8 mouse cellular contexts compared by ENCODE assay signal in genomic region chr4:118269999-118270398, GRCm38 (mm10). TPM values are rescaled to one million over a fixed set of nuclear protein-coding genes. Genes with fewer than 3 reads are reported as not detected.
DNase-seq lines count a peak whose midpoint lies in the region; ATAC-seq and TF ChIP-seq lines count a peak whose summit lies in the region.

No protein-coding gene starts in this region.

- H3K9me3 ChIP-seq in forebrain, postnatal 0 days (ENCODE audit: low read length): no peaks in the 10 kb centered on the region
- no peaks in the 10 kb centered on the region for H3K9me3 ChIP-seq in forebrain, embryonic 14.5 days (replicated peaks; ENCODE audit: control insufficient read depth, low read length)
- H3K9me3 ChIP-seq in kidney, embryonic 15.5 days (replicated peaks): no peaks in the 10 kb centered on the region

- 28% methylated on average over 6 of the region's 6 CpGs for WGBS in forebrain, postnatal 0 days
- 44% methylated on average over 6 of the region's 6 CpGs for WGBS in forebrain, embryonic 14.5 days
- WGBS in kidney, embryonic 15.5 days: 33% methylated on average over 6 of the region's 6 CpGs

- no peak overlapping the region for H3K9ac ChIP-seq in forebrain, postnatal 0 days
- H3K9ac ChIP-seq in forebrain, embryonic 14.5 days (ENCODE audit: low read length): no peak overlapping the region
- no peak overlapping the region for H3K9ac ChIP-seq in kidney, embryonic 15.5 days

- H3K4me2 ChIP-seq in forebrain, postnatal 0 days (ENCODE audit: low read depth): no peak overlapping the region
- H3K4me2 ChIP-seq in forebrain, embryonic 14.5 days (ENCODE audit: low read length): no peak overlapping the region
- H3K4me2 ChIP-seq in kidney, embryonic 15.5 days: no peak overlapping the region

- ATAC-seq in forebrain, postnatal 0 days: peak; percentile 44
- no peak for ATAC-seq in forebrain, embryonic 14.5 days
- peak; percentile 13 for ATAC-seq in kidney, embryonic 15.5 days (replicated peaks; ENCODE audit: low FRiP score)

- peaks cover 32% of the 10 kb centered on the region for H3K36me3 ChIP-seq in forebrain, postnatal 0 days (ENCODE audit: insufficient read depth)
- peaks cover 47% of the 10 kb centered on the region for H3K36me3 ChIP-seq in forebrain, embryonic 14.5 days (ENCODE audit: control insufficient read depth, insufficient read depth, low read length)
- peaks cover 59% of the 10 kb centered on the region for H3K36me3 ChIP-seq in kidney, embryonic 15.5 days

- DNase-seq in forebrain, postnatal 0 days: no peak
- no peak for DNase-seq in forebrain, embryonic 14.5 days (ENCODE audit: low spot score)
- DNase-seq in urinary bladder, postnatal 4 days (ENCODE audit: low spot score in 2 of 2): peak; percentile 72 to 74
- no peak for DNase-seq in urinary bladder, postnatal 10 days (ENCODE audit: low spot score)
- peak; percentile 49 for DNase-seq in ovary, postnatal 36 days (ENCODE audit: low spot score)
- DNase-seq in left cerebral cortex, adult 8-10 months (ENCODE audit: low spot score in 2 of 2): no peak
- DNase-seq in cerebellum, adult 18-20 months: no peak

- no peaks in the 10 kb centered on the region for H3K27me3 ChIP-seq in forebrain, postnatal 0 days (ENCODE audit: insufficient read depth, low read length)
- H3K27me3 ChIP-seq in forebrain, embryonic 14.5 days (replicated peaks; ENCODE audit: control insufficient read depth, insufficient read depth, low read length): no peaks in the 10 kb centered on the region
- H3K27me3 ChIP-seq in kidney, embryonic 15.5 days: no peaks in the 10 kb centered on the region

- H3K4me3 ChIP-seq in forebrain, postnatal 0 days (ENCODE audit: low read depth, low read length): no peak overlapping the region
- H3K4me3 ChIP-seq in forebrain, embryonic 14.5 days (ENCODE audit: low read depth, low read length): no peak overlapping the region
- H3K4me3 ChIP-seq in kidney, embryonic 15.5 days (replicated peaks): no peak overlapping the region

- H3K4me1 ChIP-seq in forebrain, postnatal 0 days (ENCODE audit: insufficient read depth): 0 out of 2 replicates have a peak, but pooled peaks cover 8% of the 10 kb centered on the region
- peaks cover 32% of the 10 kb centered on the region for H3K4me1 ChIP-seq in forebrain, embryonic 14.5 days (ENCODE audit: control insufficient read depth, insufficient read depth, low read length)
- H3K4me1 ChIP-seq in kidney, embryonic 15.5 days: peaks cover 88% of the 10 kb centered on the region

- no peak overlapping the region for H3K27ac ChIP-seq in forebrain, postnatal 0 days (ENCODE audit: low read depth, low read length)
- no peak overlapping the region for H3K27ac ChIP-seq in forebrain, embryonic 14.5 days (ENCODE audit: low read depth, low read length)
- peak overlapping the region; percentile 92 for H3K27ac ChIP-seq in kidney, embryonic 15.5 days

- no peak for TF ChIP-seq CTCF in forebrain, postnatal 0 days (IDR thresholded peaks at IDR 0.05; ENCODE audit: low read depth)

RNA-seq across cellular contexts. Expression of gene Ptprf, which starts 21.2 kb away (rescaled TPM):
- total RNA-seq in forebrain, postnatal 0 days (2014; rRNA removed): 109 and 120 TPM in 2 replicates
- 30.5 and 45.0 TPM in 2 replicates for polyA plus RNA-seq in forebrain, postnatal 0 days (2015; fragmentation: Nextera tagmentation; extraction: Ambion mirVana)
- polyA plus RNA-seq in forebrain, embryonic 14.5 days (2014; fragmentation: Nextera tagmentation; extraction: Ambion mirVana): 42.0 and 50.2 TPM in 2 replicates
- polyA plus RNA-seq in kidney, embryonic 15.5 days (2015; fragmentation: Nextera tagmentation; extraction: Ambion mirVana): 64.2 and 64.4 TPM in 2 replicates
- total RNA-seq in left cerebral cortex, adult 8-10 months (2022): 100 to 1,000 TPM in 3 of 4 experiments, 10 to 100 TPM in 1; 96.0 to 114 (median 107) TPM

Comparison
In these comparisons a context has a peak if more than half of its experiments do, and no peak if none do; other contexts are left out.
1. DNase-seq: peak in urinary bladder, postnatal 4 days (2 of 2) and ovary, postnatal 36 days (single experiment); none in forebrain, postnatal 0 days (single experiment), forebrain, embryonic 14.5 days (single experiment), urinary bladder, postnatal 10 days (single experiment), left cerebral cortex, adult 8-10 months (0 of 2) and cerebellum, adult 18-20 months (0 of 2).